Mouse (Mus musculus) liver, embryonic 16.5 days (tissue): ENCODE results near the gene Sox6. TPM values are rescaled to one million over a fixed set of nuclear protein-coding genes. Genes with fewer than 3 reads are reported as not detected.
A peak's percentile ranks its signal among the peaks of the same experiment; 100 is the strongest.

ENCODE experiments used
- ATAC-seq: fragments of 200-750 bp; cut with Nextera tagmentation; 2 replicates; pipeline ENCODE4 v1.8.0; 2017; ENCODE audit warnings: low read depth, mild to moderate bottlenecking, moderate number of reproducible peaks, moderate library complexity
- H3K27ac ChIP-seq: fragments of 300-500 bp; sonication (generic); 2 replicates; pipeline ENCODE4 v1.5.1; 2014; ENCODE audit warnings: mild to moderate bottlenecking, low read length
- H3K27me3 ChIP-seq: fragments of 300-500 bp; sonication (generic); 2 replicates; pipeline ENCODE4 v1.6.1; 2014; ENCODE audit warnings: low read depth, low read length, mixed read lengths; ENCODE audit not compliant: control insufficient read depth, insufficient read depth
- H3K36me3 ChIP-seq: fragments of 300-500 bp; sonication (generic); 2 replicates; pipeline ENCODE4 v1.6.1; 2014; ENCODE audit warnings: mild to moderate bottlenecking; ENCODE audit not compliant: control insufficient read depth, insufficient read depth
- H3K4me1 ChIP-seq: fragments of 300-500 bp; sonication (generic); 2 replicates; pipeline ENCODE4 v1.6.1; 2014; ENCODE audit warnings: low read depth, low read length, mixed read lengths; ENCODE audit not compliant: control insufficient read depth
- H3K4me2 ChIP-seq: fragments of 300-500 bp; sonication (generic); 2 replicates; pipeline ENCODE4 v1.6.1; 2014; ENCODE audit warnings: low read depth, low read length, mixed read lengths
- H3K4me3 ChIP-seq: fragments of 300-500 bp; sonication (generic); 2 replicates; pipeline ENCODE4 v1.5.1; 2014; ENCODE audit warnings: low read depth, mild to moderate bottlenecking, low read length
- H3K9ac ChIP-seq: fragments of 300-500 bp; sonication (generic); 2 replicates; pipeline ENCODE4 v1.6.1; 2014; ENCODE audit warnings: low read depth, low read length
- H3K9me3 ChIP-seq: fragments of 300-500 bp; sonication (generic); replicated peaks from 2 replicates; pipeline ENCODE4 v1.6.1; 2016; ENCODE audit warnings: low read length; ENCODE audit not compliant: control insufficient read depth
- WGBS: fragments of 180-500 bp; shearing (Covaris S2); extraction: QIAGEN DNeasy Blood & Tissue Kit; methylation state at CpG from one replicate; pipeline ENCODE4 v1.1.7; 2014; ENCODE audit not compliant: insufficient replicate concordance; 5-methylcytosine and 5-hydroxymethylcytosine counted together
- polyA plus RNA-seq: library from polyadenylated mRNA; unstranded; fragments of >200 nt; fragmentation: Nextera tagmentation; extraction: Ambion mirVana; gene quantifications from 2 replicates; pipeline ENCODE4 v1.2.1, GENCODE M21; 2015

The Sox6 gene
- polyA plus RNA-seq, 1 experiment from 2014 or later = 84.8 TPM

GRCm38 (mm10) chr7:115864411-115864810 lies 174.2 kb downstream of the Sox6 start:
- no peak overlapping the region for H3K27ac ChIP-seq
- no peak overlapping the region for H3K4me3 ChIP-seq
- no peak for ATAC-seq
- peaks cover 11% of the 10 kb centered on the region for H3K4me1 ChIP-seq
- H3K27me3 ChIP-seq = no peaks in the 10 kb centered on the region
- 41% methylated on average over 2 of the region's 2 CpGs for WGBS
- H3K9ac ChIP-seq = no peak overlapping the region
- H3K36me3 ChIP-seq = no peaks in the 10 kb centered on the region
- no peak overlapping the region for H3K4me2 ChIP-seq
- no peaks in the 10 kb centered on the region for H3K9me3 ChIP-seq

DNA sequence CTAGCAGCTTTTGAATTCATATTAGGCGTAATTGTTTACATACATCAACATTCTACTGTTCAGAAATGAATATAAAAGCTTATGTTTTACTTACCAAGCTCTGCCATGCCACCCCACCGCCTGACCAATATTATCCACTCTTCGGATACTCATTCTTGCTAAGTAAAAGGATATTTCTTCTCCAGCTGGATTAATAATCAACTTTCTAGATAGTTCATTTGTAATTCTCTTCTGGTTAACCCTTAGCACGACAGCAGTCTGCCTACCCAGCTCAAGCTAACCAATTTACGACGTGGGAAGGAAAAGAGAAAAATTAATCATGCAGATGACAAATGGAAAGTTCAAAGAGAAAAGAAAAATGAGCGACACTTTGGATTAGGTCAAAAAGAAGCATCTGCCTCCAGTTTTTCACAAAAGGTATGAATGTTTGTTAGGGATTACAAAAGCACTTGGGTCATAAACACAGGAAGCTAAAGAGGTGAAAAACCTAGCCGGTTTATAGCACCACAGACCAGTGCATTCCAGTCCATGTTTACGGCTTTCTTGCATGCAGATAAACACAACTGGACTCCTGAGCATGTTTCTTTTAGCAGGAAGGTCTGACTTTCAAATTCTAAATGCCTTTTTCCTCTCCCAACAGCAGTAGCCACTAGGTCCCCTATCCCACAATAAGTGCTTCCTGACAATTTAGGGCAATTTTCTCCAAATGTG lies 178.8 kb downstream of the Sox6 start:
- no peak overlapping the region for H3K27ac ChIP-seq
- no peak overlapping the region for H3K4me2 ChIP-seq
- peaks cover 2% of the 10 kb centered on the region for H3K4me1 ChIP-seq
- no peaks in the 10 kb centered on the region for H3K9me3 ChIP-seq
- no peaks in the 10 kb centered on the region for H3K36me3 ChIP-seq
- no peak overlapping the region for H3K9ac ChIP-seq
- no peak for ATAC-seq
- 59% methylated on average over 9 of the region's 9 CpGs for WGBS
- no peaks in the 10 kb centered on the region for H3K27me3 ChIP-seq
- H3K4me3 ChIP-seq = no peak overlapping the region

- WGBS = 76% methylated on average over 4 of the region's 4 CpGs
- H3K27me3 ChIP-seq = no peaks in the 10 kb centered on the region
- no peak overlapping the region for H3K4me2 ChIP-seq
- no peaks in the 10 kb centered on the region for H3K9me3 ChIP-seq
- peaks cover 11% of the 10 kb centered on the region for H3K4me1 ChIP-seq
- H3K9ac ChIP-seq = no peak overlapping the region
- ATAC-seq = no peak
- no peaks in the 10 kb centered on the region for H3K36me3 ChIP-seq
- no peak overlapping the region for H3K4me3 ChIP-seq
- H3K27ac ChIP-seq = no peak overlapping the region
These were observed 187.5 kb downstream of the Sox6 start for GRCm38 (mm10) chr7:115851131-115851530.

DNA sequence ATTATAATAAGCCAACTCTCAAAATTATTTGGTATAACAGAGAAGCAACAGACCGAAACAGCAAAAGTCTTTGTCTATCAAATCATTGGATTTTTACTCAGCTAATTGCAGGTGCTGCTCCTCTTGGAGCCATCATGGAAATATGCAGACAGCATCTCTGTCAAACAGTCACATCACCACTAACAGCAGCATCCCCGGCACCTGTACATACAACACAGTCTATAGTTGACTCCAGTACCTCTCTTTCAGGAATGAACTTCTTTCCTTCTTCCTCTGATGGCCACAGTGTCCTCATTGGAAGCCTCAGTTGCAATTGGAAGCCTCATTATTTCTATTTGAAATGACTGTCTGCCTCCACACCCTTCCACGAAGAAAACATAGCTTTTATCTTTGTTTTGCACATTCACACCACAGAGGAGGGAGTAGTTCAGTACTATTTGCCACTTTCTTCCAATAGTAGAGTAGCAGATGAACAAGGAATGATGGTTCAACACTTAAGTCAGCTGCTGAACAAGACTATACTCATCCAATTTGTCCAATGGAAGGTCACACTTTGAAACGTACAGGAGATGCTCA lies 192.7 kb downstream of the Sox6 start:
- peak overlapping the region; percentile 86 for H3K9ac ChIP-seq
- H3K4me1 ChIP-seq = peaks cover 16% of the 10 kb centered on the region
- H3K36me3 ChIP-seq = no peaks in the 10 kb centered on the region
- H3K27ac ChIP-seq = peak overlapping the region; percentile 98
- H3K4me2 ChIP-seq = peak overlapping the region; percentile 68
- H3K9me3 ChIP-seq = no peaks in the 10 kb centered on the region
- WGBS = 33% methylated on average over 4 of the region's 4 CpGs
- ATAC-seq = peak; percentile 77
- no peaks in the 10 kb centered on the region for H3K27me3 ChIP-seq
- H3K4me3 ChIP-seq = peak overlapping the region; percentile 73

GRCm38 (mm10) chr7:115844910-115845309 lies 193.7 kb downstream of the Sox6 start:
- peak; percentile 86 for ATAC-seq
- Histone ChIP-seq H3K4me3 (peak overlapping the region; percentile 73), H3K4me2 (peak overlapping the region; percentile 68)

DNA sequence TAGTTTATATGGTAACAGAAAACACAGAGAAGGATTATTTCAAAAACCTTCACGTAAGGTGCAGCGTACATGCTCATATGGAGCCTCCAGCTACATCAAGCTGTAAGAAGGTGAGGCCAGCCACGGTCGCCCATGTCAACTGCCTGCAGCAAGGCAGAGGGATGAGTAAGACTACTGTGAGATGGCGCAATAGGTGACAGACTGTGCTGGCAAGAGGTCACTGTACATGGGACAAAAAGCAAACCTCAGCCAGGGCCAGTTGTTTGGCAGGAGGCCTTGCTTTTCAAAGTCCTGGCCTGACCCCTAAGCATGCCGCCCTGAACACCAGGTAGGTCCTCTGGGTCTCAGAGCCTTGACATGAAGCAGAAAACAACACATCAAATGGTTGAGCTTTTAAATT lies 194.2 kb downstream of the Sox6 start:
- no peaks in the 10 kb centered on the region for H3K36me3 ChIP-seq
- H3K9ac ChIP-seq = peak overlapping the region; percentile 86
- ATAC-seq = peak; percentile 81
- H3K4me2 ChIP-seq = peak overlapping the region; percentile 59
- H3K4me3 ChIP-seq = peak overlapping the region; percentile 73
- 34% methylated on average over 6 of the region's 6 CpGs for WGBS
- peaks cover 27% of the 10 kb centered on the region for H3K4me1 ChIP-seq
- peak overlapping the region; percentile 98 for H3K27ac ChIP-seq
- no peaks in the 10 kb centered on the region for H3K9me3 ChIP-seq
- no peaks in the 10 kb centered on the region for H3K27me3 ChIP-seq

More at GRCm38 (mm10) chr7:115844910-115845309, 193.7 kb downstream of the Sox6 start:
- Histone ChIP-seq H3K36me3 (no peaks in the 10 kb centered on the region), H3K9ac (peak overlapping the region; percentile 86), H3K27me3 (no peaks in the 10 kb centered on the region), H3K4me1 (peaks cover 25% of the 10 kb centered on the region), H3K27ac (peak overlapping the region; percentile 98), H3K9me3 (no peaks in the 10 kb centered on the region)
- WGBS = 26% methylated on average over 3 of the region's 3 CpGs

- Histone ChIP-seq H3K9me3 (no peaks in the 10 kb centered on the region), H3K4me3 (peak overlapping the region; percentile 33), H3K9ac (no peak overlapping the region; the same call in 1 of the 2 replicates), H3K36me3 (no peaks in the 10 kb centered on the region), H3K4me1 (peaks cover 32% of the 10 kb centered on the region), H3K27me3 (no peaks in the 10 kb centered on the region), H3K4me2 (peak overlapping the region; percentile 57), H3K27ac (peak overlapping the region; percentile 29)
- no peak for ATAC-seq
These were observed 196.3 kb downstream of the Sox6 start for GRCm38 (mm10) chr7:115842251-115842650.

GRCm38 (mm10) chr7:115840613-115841012 lies 198.0 kb downstream of the Sox6 start:
- Histone ChIP-seq H3K9me3 (no peaks in the 10 kb centered on the region), H3K9ac (peak overlapping the region; percentile 34), H3K36me3 (no peaks in the 10 kb centered on the region), H3K4me3 (peak overlapping the region; percentile 43), H3K4me2 (peak overlapping the region; percentile 61), H3K27ac (peak overlapping the region; percentile 43), H3K27me3 (no peaks in the 10 kb centered on the region), H3K4me1 (peaks cover 34% of the 10 kb centered on the region)
- ATAC-seq = peak; percentile 32; the same call in 1 of the 2 replicates
- 17% methylated on average over 3 of the region's 3 CpGs for WGBS

- Histone ChIP-seq H3K9ac (no peak overlapping the region; the same call in 1 of the 2 replicates), H3K27ac (no peak overlapping the region), H3K4me3 (no peak overlapping the region), H3K9me3 (no peaks in the 10 kb centered on the region), H3K4me1 (peaks cover 66% of the 10 kb centered on the region), H3K36me3 (no peaks in the 10 kb centered on the region; the same call in 1 of the 2 replicates), H3K27me3 (no peaks in the 10 kb centered on the region), H3K4me2 (no peak overlapping the region)
- WGBS = 45% methylated on average over 3 of the region's 3 CpGs
- no peak for ATAC-seq
These were observed 203.6 kb downstream of the Sox6 start for GRCm38 (mm10) chr7:115835005-115835404.
